Mouse (Mus musculus) central nervous system, embryonic 11.5 days (tissue): Measurements from ENCODE around the gene Vmn2r22. TPM values are rescaled to one million over a fixed set of nuclear protein-coding genes. Genes with fewer than 3 reads are reported as not detected.

Experiments
- polyA plus RNA-seq: library from polyadenylated mRNA; depleted of rRNA; stranded (reverse); fragments of >200 nt; gene quantifications from 2 replicates; pipeline ENCODE4 v1.2.3, GENCODE M21; 2012; rRNA removed

Gene Vmn2r22
- polyA plus RNA-seq, result not detected in 2 replicates

DNA sequence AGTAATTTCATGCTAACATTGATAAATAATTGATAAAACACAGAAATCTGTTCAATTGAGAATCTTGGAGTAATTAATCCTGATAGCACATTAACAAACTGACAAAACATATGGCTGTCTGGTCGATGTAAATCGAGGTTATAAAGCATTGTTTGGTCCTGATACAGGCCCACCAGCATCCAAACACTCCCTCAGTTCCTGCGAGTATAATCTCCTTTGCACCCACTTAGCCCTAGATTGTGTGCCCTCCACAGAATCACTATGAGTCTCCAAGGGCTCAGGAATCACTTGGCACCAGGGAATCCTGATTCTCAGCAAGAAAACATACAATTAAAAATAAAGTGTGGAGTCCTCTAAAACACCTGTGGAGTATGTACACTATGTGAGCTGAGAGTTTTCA lies at the start of gene Vmn2r22:
Gene Vmn2r22 (minus strand): TSS at position 101 of the 400 bp plus-strand sequence.

Other genes with a start within 250 kb of the Vmn2r22 start
- not detected in 2 replicates for gene Vmn2r20, start 232.6 kb downstream of the Vmn2r22 start, polyA plus RNA-seq
- not detected in 2 replicates for gene Vmn2r21, start 117.3 kb downstream of the Vmn2r22 start, polyA plus RNA-seq
- gene Vmn2r23, start 51.9 kb upstream of the Vmn2r22 start, polyA plus RNA-seq, result not detected in 2 replicates
- gene Vmn2r24, start 128.2 kb upstream of the Vmn2r22 start, polyA plus RNA-seq, result not detected in 2 replicates
- gene Vmn2r25, start 202.7 kb upstream of the Vmn2r22 start, polyA plus RNA-seq, result not detected in 2 replicates